Mouse (Mus musculus) subcutaneous adipose tissue, adult 2 months (tissue): Measurements from ENCODE around the gene Cphx3. TPM values are rescaled to one million over a fixed set of nuclear protein-coding genes. Genes with fewer than 3 reads are reported as not detected.

ENCODE experiments used
- polyA plus RNA-seq: library from polyadenylated mRNA; depleted of rRNA; stranded (reverse); fragments of >200 nt; gene quantifications from 2 replicates; pipeline ENCODE4 v1.2.3, GENCODE M21; 2012; ENCODE audit warnings: low replicate concordance; rRNA removed

The Cphx3 gene
- not detected in 2 replicates for polyA plus RNA-seq

GRCm38 (mm10) chr14:26081997-26082396, at the start of gene Cphx3:
TSS of gene Cphx3 (plus strand) at chr14:26082297.

GRCm38 (mm10) chr14:26042611-26043010, 39.5 kb upstream of the Cphx3 start, which contains the start of gene Gm9780:
TSS of gene Gm9780 (minus strand) at chr14:26042711.

GRCm38 (mm10) chr14:26067325-26067633, 14.8 kb upstream of the Cphx3 start, which contains the start of gene Tmem254c:
TSS of gene Tmem254c (minus strand) at chr14:26067355.

GRCm38 (mm10) chr14:26081216-26081615, 881 bp upstream of the Cphx3 start, which contains the start of gene Cphx2:
TSS of gene Cphx2 (plus strand) at chr14:26081516.

GRCm38 (mm10) chr14:26118150-26118549, 36.1 kb downstream of the Cphx3 start, which contains the start of gene Duxbl2:
TSS of gene Duxbl2 (plus strand) at chr14:26118349.

GRCm38 (mm10) chr14:26182380-26182779, 100.3 kb downstream of the Cphx3 start, which contains the start of gene Plac9b:
TSS of gene Plac9b (minus strand) at chr14:26182480.

GRCm38 (mm10) chr14:26206926-26207247, 124.8 kb downstream of the Cphx3 start, which contains the start of gene Tmem254b:
TSS of gene Tmem254b (minus strand) at chr14:26207041.

GRCm38 (mm10) chr14:26257756-26258617, 175.9 kb downstream of the Cphx3 start, which contains the start of gene Duxbl3:
TSS of gene Duxbl3 (plus strand) at chr14:26257962.

Other genes with a start within 250 kb of the Cphx3 start
- 75.0 and 121 TPM in 2 replicates for gene Anxa11, start 240.1 kb upstream of the Cphx3 start, polyA plus RNA-seq
- gene Plac9a, start 179.2 kb upstream of the Cphx3 start, polyA plus RNA-seq, result 8.3 and 11.2 TPM in 2 replicates
- gene Tmem254a, start 154.6 kb upstream of the Cphx3 start, polyA plus RNA-seq, result 9.6 and 10.5 TPM in 2 replicates
- gene Cphx1, start 144.0 kb upstream of the Cphx3 start, polyA plus RNA-seq, result not detected in 2 replicates
- gene Duxbl1, start 103.7 kb upstream of the Cphx3 start, polyA plus RNA-seq, result 0.50 and 2.1 TPM in 2 replicates
- 541 and 599 TPM in 2 replicates for gene Gm9780, start 39.6 kb upstream of the Cphx3 start, polyA plus RNA-seq
- 45.4 and 71.4 TPM in 2 replicates for gene Tmem254c, start 14.9 kb upstream of the Cphx3 start, polyA plus RNA-seq
- gene Cphx2, start 781 bp upstream of the Cphx3 start, polyA plus RNA-seq, result not detected in 2 replicates
- 0.26 and 1.7 TPM in 2 replicates for gene Duxbl2, start 36.1 kb downstream of the Cphx3 start, polyA plus RNA-seq
- 187 and 215 TPM in 2 replicates for gene Plac9b, start 100.2 kb downstream of the Cphx3 start, polyA plus RNA-seq
- 77.8 and 107 TPM in 2 replicates for gene Tmem254b, start 124.7 kb downstream of the Cphx3 start, polyA plus RNA-seq
- gene Duxbl3, start 175.7 kb downstream of the Cphx3 start, polyA plus RNA-seq, result 0.72 and 8.9 TPM in 2 replicates